Comparison of ENCODE assay signal across 16 mouse cellular contexts in the genomic region with DNA sequence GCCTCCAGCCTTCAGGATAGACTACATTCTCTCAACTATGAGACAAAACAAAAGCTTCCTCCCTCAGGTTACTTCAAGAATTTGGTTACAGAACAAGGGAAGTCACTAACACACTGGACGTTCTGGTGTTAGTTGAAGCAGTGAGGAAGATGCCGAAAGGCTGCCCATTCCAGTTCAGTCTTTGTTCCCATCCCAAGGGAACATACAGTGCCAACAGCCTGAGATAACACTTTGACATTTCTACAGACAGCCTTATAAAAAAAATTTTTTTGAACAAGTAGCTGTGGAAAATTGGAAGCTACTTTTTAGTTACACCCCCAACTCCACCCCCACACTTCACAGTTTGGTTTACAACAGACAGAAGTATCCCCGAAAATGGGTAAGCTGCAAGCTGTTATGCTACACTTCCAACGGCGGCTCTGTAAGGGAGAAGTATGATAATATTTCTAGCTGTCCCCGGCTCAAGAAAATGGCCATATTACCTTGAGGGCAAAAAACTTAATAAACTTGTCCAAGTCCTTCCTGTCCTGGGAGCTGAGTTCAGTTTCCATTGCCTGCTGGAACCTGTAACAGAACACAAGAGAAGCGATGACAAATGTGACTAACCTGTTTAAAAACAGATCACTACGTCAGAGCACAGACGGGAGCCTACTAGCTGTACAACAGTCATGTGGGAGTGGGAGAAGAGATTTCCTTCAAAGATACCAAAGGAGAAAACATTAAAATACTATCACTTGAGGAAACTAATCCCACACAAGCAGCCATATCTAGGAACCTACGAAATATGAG. TPM values are rescaled to one million over a fixed set of nuclear protein-coding genes. Genes with fewer than 3 reads are reported as not detected.
DNase-seq lines count a peak whose midpoint lies in the region; ATAC-seq and TF ChIP-seq lines count a peak whose summit lies in the region.
"Had no signal": no experiment of that assay in that cellular context is flagged by ENCODE, and none has a peak within 500 bp of the region (broad histone marks: within the 10 kb centered on the region; RNA-seq: fewer than 3 reads in every experiment).

No protein-coding gene starts in this region.

- no peaks in the 10 kb centered on the region for H3K9me3 ChIP-seq in limb, embryonic 15.5 days
- no peaks in the 10 kb centered on the region for H3K9me3 ChIP-seq in limb, embryonic 10.5 days (replicated peaks)
- H3K9me3 ChIP-seq in heart, embryonic 13.5 days = no peaks in the 10 kb centered on the region
- H3K9me3 ChIP-seq in forebrain, embryonic 16.5 days (ENCODE audit: control insufficient read depth, low read length) = no peaks in the 10 kb centered on the region
- H3K9me3 ChIP-seq in forebrain, postnatal 0 days (ENCODE audit: low read length) = no peaks in the 10 kb centered on the region
- H3K9me3 ChIP-seq: forebrain, embryonic 13.5 days; limb, embryonic 13.5 days; megakaryocyte, embryonic 14.5 days; stomach, embryonic 15.5 days had no signal

- intact Hi-C loops in gastrocnemius, adult 2 months (cut with DNase I) = no loop called here

- peak overlapping the region; percentile 59 for H3K27ac ChIP-seq in gastrocnemius, adult 2 months
- H3K27ac ChIP-seq in limb, embryonic 15.5 days = peak overlapping the region; percentile 3; the same call in 1 of the 2 replicates
- no peak overlapping the region for H3K27ac ChIP-seq in limb, embryonic 10.5 days
- H3K27ac ChIP-seq in heart, embryonic 13.5 days (replicated peaks) = peak overlapping the region; percentile 45; the same call in 1 of the 2 replicates
- H3K27ac ChIP-seq in forebrain, embryonic 16.5 days (ENCODE audit: low read length) = no peak overlapping the region
- H3K27ac ChIP-seq in forebrain, postnatal 0 days (ENCODE audit: low read depth, low read length) = no peak overlapping the region
- H3K27ac ChIP-seq: forebrain, embryonic 13.5 days; kidney, postnatal 0 days; limb, embryonic 13.5 days; stomach, embryonic 15.5 days had no signal

- peaks cover 30% of the 10 kb centered on the region for H3K36me3 ChIP-seq in limb, embryonic 15.5 days
- H3K36me3 ChIP-seq in limb, embryonic 10.5 days = peaks cover 33% of the 10 kb centered on the region
- peaks cover 32% of the 10 kb centered on the region for H3K36me3 ChIP-seq in heart, embryonic 13.5 days
- H3K36me3 ChIP-seq in forebrain, embryonic 16.5 days (ENCODE audit: control insufficient read depth, insufficient read depth) = peaks cover 5% of the 10 kb centered on the region; the same call in 1 of the 2 replicates
- H3K36me3 ChIP-seq in forebrain, postnatal 0 days (ENCODE audit: insufficient read depth) = peaks cover 15% of the 10 kb centered on the region

- WGBS in limb, embryonic 15.5 days = 86% methylated on average over 10 of the region's 10 CpGs
- WGBS in limb, embryonic 10.5 days = 93% methylated on average over 10 of the region's 10 CpGs
- 62% methylated on average over 10 of the region's 10 CpGs for WGBS in heart, embryonic 13.5 days
- WGBS in forebrain, embryonic 16.5 days = 93% methylated on average over 10 of the region's 10 CpGs
- WGBS in forebrain, postnatal 0 days = 92% methylated on average over 10 of the region's 10 CpGs

- H3K4me2 ChIP-seq in limb, embryonic 15.5 days = no peak overlapping the region
- H3K4me2 ChIP-seq in heart, embryonic 13.5 days = no peak overlapping the region
- H3K4me2 ChIP-seq in forebrain, embryonic 16.5 days (ENCODE audit: low read length) = no peak overlapping the region
- H3K4me2 ChIP-seq in forebrain, postnatal 0 days (ENCODE audit: low read depth) = no peak overlapping the region
- H3K4me2 ChIP-seq: forebrain, embryonic 13.5 days; limb, embryonic 13.5 days; stomach, embryonic 15.5 days had no signal

- TF ChIP-seq CTCF in gastrocnemius, adult 2 months (IDR thresholded peaks at IDR 0.05) = no peak
- TF ChIP-seq CTCF in forebrain, postnatal 0 days (IDR thresholded peaks at IDR 0.05; ENCODE audit: low read depth) = no peak

- no peak for DNase-seq in gastrocnemius, adult 2 months
- no peak for DNase-seq in gastrocnemius, adult 8-10 months (ENCODE audit: low spot score in 2 of 2)
- DNase-seq in limb, embryonic 10.5 days (ENCODE audit: low spot score) = no peak
- peak; percentile 40 to 57 for DNase-seq in layer of hippocampus, postnatal 14 days (ENCODE audit: low spot score in 2 of 2)
- DNase-seq in forebrain, postnatal 0 days = no peak
- DNase-seq: adrenal gland, postnatal 10 days; lung, adult 2 months; right cerebral cortex, postnatal 14 days had no signal

- ATAC-seq in limb, embryonic 15.5 days (ENCODE audit: insufficient number of reproducible peaks, low FRiP score, low TSS enrichment, low read depth) = no peak
- no peak for ATAC-seq in heart, embryonic 13.5 days (ENCODE audit: extremely low read depth, insufficient number of reproducible peaks, low FRiP score, low TSS enrichment)
- ATAC-seq in forebrain, embryonic 16.5 days = no peak
- ATAC-seq in forebrain, postnatal 0 days = no peak
- ATAC-seq: forebrain, embryonic 13.5 days had no signal

- H3K9ac ChIP-seq in limb, embryonic 15.5 days = no peak overlapping the region
- no peak overlapping the region for H3K9ac ChIP-seq in heart, embryonic 13.5 days
- H3K9ac ChIP-seq in forebrain, embryonic 16.5 days (replicated peaks; ENCODE audit: low read depth, low read length) = no peak overlapping the region
- no peak overlapping the region for H3K9ac ChIP-seq in forebrain, postnatal 0 days
- H3K9ac ChIP-seq: forebrain, embryonic 13.5 days; limb, embryonic 13.5 days; stomach, embryonic 15.5 days had no signal

- H3K27me3 ChIP-seq in limb, embryonic 15.5 days = no peaks in the 10 kb centered on the region
- H3K27me3 ChIP-seq in limb, embryonic 10.5 days (ENCODE audit: low read depth, poor library complexity, severe bottlenecking) = no peaks in the 10 kb centered on the region
- H3K27me3 ChIP-seq in heart, embryonic 13.5 days (replicated peaks) = no peaks in the 10 kb centered on the region
- H3K27me3 ChIP-seq in forebrain, embryonic 16.5 days (replicated peaks; ENCODE audit: control insufficient read depth, insufficient read depth, low read length) = no peaks in the 10 kb centered on the region
- H3K27me3 ChIP-seq in forebrain, postnatal 0 days (ENCODE audit: insufficient read depth, low read length) = no peaks in the 10 kb centered on the region
- H3K27me3 ChIP-seq: forebrain, embryonic 13.5 days; limb, embryonic 13.5 days; megakaryocyte, embryonic 14.5 days; stomach, embryonic 15.5 days had no signal

- H3K4me1 ChIP-seq in limb, embryonic 15.5 days = no peaks in the 10 kb centered on the region
- no peaks in the 10 kb centered on the region for H3K4me1 ChIP-seq in limb, embryonic 10.5 days
- peaks cover 30% of the 10 kb centered on the region for H3K4me1 ChIP-seq in heart, embryonic 13.5 days
- H3K4me1 ChIP-seq in forebrain, embryonic 16.5 days (replicated peaks; ENCODE audit: control insufficient read depth, insufficient read depth, low read length) = no peaks in the 10 kb centered on the region
- H3K4me1 ChIP-seq in forebrain, postnatal 0 days (ENCODE audit: insufficient read depth) = no peaks in the 10 kb centered on the region
- H3K4me1 ChIP-seq: forebrain, embryonic 13.5 days; limb, embryonic 13.5 days; stomach, embryonic 15.5 days had no signal

- H3K4me3 ChIP-seq in gastrocnemius, adult 2 months = no peak overlapping the region
- no peak overlapping the region for H3K4me3 ChIP-seq in limb, embryonic 15.5 days
- no peak overlapping the region for H3K4me3 ChIP-seq in limb, embryonic 10.5 days
- no peak overlapping the region for H3K4me3 ChIP-seq in heart, embryonic 13.5 days
- no peak overlapping the region for H3K4me3 ChIP-seq in forebrain, embryonic 16.5 days (replicated peaks; ENCODE audit: low read length)
- H3K4me3 ChIP-seq in forebrain, postnatal 0 days (ENCODE audit: low read depth, low read length) = no peak overlapping the region
- H3K4me3 ChIP-seq: forebrain, embryonic 13.5 days; limb, embryonic 13.5 days; megakaryocyte, embryonic 14.5 days; stomach, embryonic 15.5 days had no signal

RNA-seq across cellular contexts. Expression of gene Atg13, which starts 14.7 kb away (rescaled TPM):
- total RNA-seq in gastrocnemius, adult 2 months (2021) = 10 to 100 TPM; 32.2 to 36.2 TPM
- 10 to 100 TPM; 33.9 to 36.1 (median 35.5) TPM for total RNA-seq in gastrocnemius, adult 8-10 months (2022)
- 32.3 and 33.7 TPM in 2 replicates for polyA plus RNA-seq in limb, embryonic 15.5 days (2015; fragmentation: Nextera tagmentation; extraction: Ambion mirVana)
- 24.9 and 29.7 TPM in 2 replicates for polyA plus RNA-seq in limb, embryonic 10.5 days (2016; fragmentation: Nextera tagmentation; extraction: Ambion mirVana)
- 18.7 and 20.6 TPM in 2 replicates for polyA plus RNA-seq in heart, embryonic 13.5 days (2015; fragmentation: Nextera tagmentation; extraction: Ambion mirVana)
- 10 to 100 TPM; 57.2 to 59.5 TPM for total RNA-seq in layer of hippocampus, postnatal 14 days (2021)
- 43.6 and 45.0 TPM in 2 replicates for polyA plus RNA-seq in forebrain, embryonic 16.5 days (2015; fragmentation: Nextera tagmentation; extraction: Ambion mirVana)
- 16.2 and 28.9 TPM in 2 replicates for total RNA-seq in forebrain, postnatal 0 days (2014; rRNA removed)
- 29.8 and 29.9 TPM in 2 replicates for polyA plus RNA-seq in forebrain, postnatal 0 days (2015; fragmentation: Nextera tagmentation; extraction: Ambion mirVana)

RNA-seq across cellular contexts. Expression of gene Harbi1, which starts 15.0 kb away (rescaled TPM):
- 1 to 10 TPM; 4.9 to 5.6 TPM for total RNA-seq in gastrocnemius, adult 2 months (2021)
- 1 to 10 TPM; 5.6 to 7.4 (median 6.6) TPM for total RNA-seq in gastrocnemius, adult 8-10 months (2022)
- 20.9 and 21.9 TPM in 2 replicates for polyA plus RNA-seq in limb, embryonic 15.5 days (2015; fragmentation: Nextera tagmentation; extraction: Ambion mirVana)
- polyA plus RNA-seq in limb, embryonic 10.5 days (2016; fragmentation: Nextera tagmentation; extraction: Ambion mirVana) = 22.8 and 27.0 TPM in 2 replicates
- polyA plus RNA-seq in heart, embryonic 13.5 days (2015; fragmentation: Nextera tagmentation; extraction: Ambion mirVana) = 10.0 and 11.8 TPM in 2 replicates
- total RNA-seq in layer of hippocampus, postnatal 14 days (2021) = 1 to 10 TPM; 7.5 to 8.5 TPM
- polyA plus RNA-seq in forebrain, embryonic 16.5 days (2015; fragmentation: Nextera tagmentation; extraction: Ambion mirVana) = 20.9 and 22.5 TPM in 2 replicates
- total RNA-seq in forebrain, postnatal 0 days (2014; rRNA removed) = 13.9 TPM in 2 replicates
- 8.3 and 13.2 TPM in 2 replicates for polyA plus RNA-seq in forebrain, postnatal 0 days (2015; fragmentation: Nextera tagmentation; extraction: Ambion mirVana)

RNA-seq across cellular contexts. Expression of gene Ambra1, which starts 34.3 kb away (rescaled TPM):
- total RNA-seq in gastrocnemius, adult 2 months (2021) = 10 to 100 TPM; 16.7 to 18.1 TPM
- total RNA-seq in gastrocnemius, adult 8-10 months (2022) = 10 to 100 TPM; 13.7 to 15.9 (median 14.9) TPM
- polyA plus RNA-seq in limb, embryonic 15.5 days (2015; fragmentation: Nextera tagmentation; extraction: Ambion mirVana) = 15.5 and 17.1 TPM in 2 replicates
- polyA plus RNA-seq in limb, embryonic 10.5 days (2016; fragmentation: Nextera tagmentation; extraction: Ambion mirVana) = 23.2 and 24.5 TPM in 2 replicates
- 9.8 and 10.4 TPM in 2 replicates for polyA plus RNA-seq in heart, embryonic 13.5 days (2015; fragmentation: Nextera tagmentation; extraction: Ambion mirVana)
- 10 to 100 TPM; 45.5 to 49.1 TPM for total RNA-seq in layer of hippocampus, postnatal 14 days (2021)
- polyA plus RNA-seq in forebrain, embryonic 16.5 days (2015; fragmentation: Nextera tagmentation; extraction: Ambion mirVana) = 23.5 and 25.5 TPM in 2 replicates
- 37.5 and 47.2 TPM in 2 replicates for total RNA-seq in forebrain, postnatal 0 days (2014; rRNA removed)
- 12.5 and 17.0 TPM in 2 replicates for polyA plus RNA-seq in forebrain, postnatal 0 days (2015; fragmentation: Nextera tagmentation; extraction: Ambion mirVana)

RNA-seq across cellular contexts. Expression of gene Arhgap1, which starts 46.0 kb away (rescaled TPM):
- 1 to 10 TPM; 5.0 to 8.2 TPM for total RNA-seq in gastrocnemius, adult 2 months (2021)
- 1 to 10 TPM; 3.8 to 7.9 (median 4.9) TPM for total RNA-seq in gastrocnemius, adult 8-10 months (2022)
- polyA plus RNA-seq in limb, embryonic 15.5 days (2015; fragmentation: Nextera tagmentation; extraction: Ambion mirVana) = 129 and 139 TPM in 2 replicates
- polyA plus RNA-seq in limb, embryonic 10.5 days (2016; fragmentation: Nextera tagmentation; extraction: Ambion mirVana) = 72.1 and 75.0 TPM in 2 replicates
- 136 and 145 TPM in 2 replicates for polyA plus RNA-seq in heart, embryonic 13.5 days (2015; fragmentation: Nextera tagmentation; extraction: Ambion mirVana)
- 10 to 100 TPM; 65.8 to 68.0 TPM for total RNA-seq in layer of hippocampus, postnatal 14 days (2021)
- 99.2 and 99.4 TPM in 2 replicates for polyA plus RNA-seq in forebrain, embryonic 16.5 days (2015; fragmentation: Nextera tagmentation; extraction: Ambion mirVana)
- total RNA-seq in forebrain, postnatal 0 days (2014; rRNA removed) = 81.5 and 104 TPM in 2 replicates
- 107 and 111 TPM in 2 replicates for polyA plus RNA-seq in forebrain, postnatal 0 days (2015; fragmentation: Nextera tagmentation; extraction: Ambion mirVana)

RNA-seq across cellular contexts. Expression of gene Zfp408, which starts 46.0 kb away (rescaled TPM):
- total RNA-seq in gastrocnemius, adult 2 months (2021) = 1 to 10 TPM; 2.5 to 3.1 TPM
- total RNA-seq in gastrocnemius, adult 8-10 months (2022) = 1 to 10 TPM; 2.1 to 2.7 (median 2.4) TPM
- polyA plus RNA-seq in limb, embryonic 15.5 days (2015; fragmentation: Nextera tagmentation; extraction: Ambion mirVana) = 10.4 and 12.7 TPM in 2 replicates
- 11.3 and 12.8 TPM in 2 replicates for polyA plus RNA-seq in limb, embryonic 10.5 days (2016; fragmentation: Nextera tagmentation; extraction: Ambion mirVana)
- polyA plus RNA-seq in heart, embryonic 13.5 days (2015; fragmentation: Nextera tagmentation; extraction: Ambion mirVana) = 6.9 and 7.0 TPM in 2 replicates
- 10 to 100 TPM; 11.1 to 13.0 TPM for total RNA-seq in layer of hippocampus, postnatal 14 days (2021)
- 10.8 and 16.2 TPM in 2 replicates for polyA plus RNA-seq in forebrain, embryonic 16.5 days (2015; fragmentation: Nextera tagmentation; extraction: Ambion mirVana)
- 18.5 and 30.7 TPM in 2 replicates for total RNA-seq in forebrain, postnatal 0 days (2014; rRNA removed)
- 6.2 and 8.7 TPM in 2 replicates for polyA plus RNA-seq in forebrain, postnatal 0 days (2015; fragmentation: Nextera tagmentation; extraction: Ambion mirVana)

Comparison
In these comparisons a context has a peak if more than half of its experiments do, and no peak if none do; other contexts are left out.
1. H3K27ac ChIP-seq: peak in gastrocnemius, adult 2 months (single experiment), limb, embryonic 15.5 days (single experiment) and heart, embryonic 13.5 days (single experiment); none in limb, embryonic 10.5 days (single experiment), forebrain, embryonic 16.5 days (single experiment) and forebrain, postnatal 0 days (single experiment).
2. DNase-seq: peak in layer of hippocampus, postnatal 14 days (2 of 2); none in gastrocnemius, adult 2 months (single experiment), gastrocnemius, adult 8-10 months (0 of 2), limb, embryonic 10.5 days (single experiment) and forebrain, postnatal 0 days (single experiment).